Mouse (Mus musculus) liver, embryonic 15.5 days (tissue): Measurements from ENCODE around the gene Mrpl21. TPM values are rescaled to one million over a fixed set of nuclear protein-coding genes. Genes with fewer than 3 reads are reported as not detected.

Experiments
- ATAC-seq: fragments of 200-750 bp; cut with Nextera tagmentation; 2 replicates; pipeline ENCODE4 v1.8.0; 2017; ENCODE audit warnings: moderate number of reproducible peaks, mild to moderate bottlenecking, moderate library complexity; ENCODE audit not compliant: insufficient read depth
- H3K27ac ChIP-seq: fragments of 300-500 bp; sonication (generic); replicated peaks from 2 replicates; pipeline ENCODE4 v1.5.1; 2015; ENCODE audit warnings: mild to moderate bottlenecking, inconsistent platforms
- H3K27me3 ChIP-seq: fragments of 300-500 bp; sonication (generic); 2 replicates; pipeline ENCODE4 v1.6.1; 2015; ENCODE audit warnings: mild to moderate bottlenecking, inconsistent platforms
- H3K36me3 ChIP-seq: fragments of 300-500 bp; sonication (generic); replicated peaks from 2 replicates; pipeline ENCODE4 v1.6.1; 2015; ENCODE audit warnings: moderate library complexity, mild to moderate bottlenecking, inconsistent platforms
- H3K4me1 ChIP-seq: fragments of 300-500 bp; sonication (generic); replicated peaks from 2 replicates; pipeline ENCODE4 v1.6.1; 2015; ENCODE audit warnings: inconsistent platforms
- H3K4me2 ChIP-seq: fragments of 300-500 bp; sonication (generic); 2 replicates; pipeline ENCODE4 v1.6.1; 2015; ENCODE audit warnings: moderate library complexity, mild to moderate bottlenecking, inconsistent platforms
- H3K4me3 ChIP-seq: fragments of 300-500 bp; sonication (generic); replicated peaks from 2 replicates; pipeline ENCODE4 v1.5.1; 2015; ENCODE audit warnings: mild to moderate bottlenecking, inconsistent platforms
- H3K9ac ChIP-seq: fragments of 300-500 bp; sonication (generic); 2 replicates; pipeline ENCODE4 v1.6.1; 2015; ENCODE audit warnings: moderate library complexity, mild to moderate bottlenecking, inconsistent platforms
- H3K9me3 ChIP-seq: fragments of 300-500 bp; sonication (generic); replicated peaks from 2 replicates; pipeline ENCODE4 v1.6.1; 2016; ENCODE audit warnings: inconsistent platforms
- WGBS: fragments of 180-500 bp; shearing (Covaris S2); methylation state at CpG from one replicate; pipeline ENCODE4 v1.1.7; 2015; ENCODE audit warnings: mixed read lengths; ENCODE audit not compliant: insufficient replicate concordance; 5-methylcytosine and 5-hydroxymethylcytosine counted together
- polyA plus RNA-seq: library from polyadenylated mRNA; unstranded; fragments of >200 nt; fragmentation: Nextera tagmentation; extraction: Ambion mirVana; gene quantifications from 2 replicates; pipeline ENCODE4 v1.2.1, GENCODE M21; 2015

The Mrpl21 gene
- polyA plus RNA-seq, 1 experiment from 2014 or later = 52.7 TPM

DNA sequence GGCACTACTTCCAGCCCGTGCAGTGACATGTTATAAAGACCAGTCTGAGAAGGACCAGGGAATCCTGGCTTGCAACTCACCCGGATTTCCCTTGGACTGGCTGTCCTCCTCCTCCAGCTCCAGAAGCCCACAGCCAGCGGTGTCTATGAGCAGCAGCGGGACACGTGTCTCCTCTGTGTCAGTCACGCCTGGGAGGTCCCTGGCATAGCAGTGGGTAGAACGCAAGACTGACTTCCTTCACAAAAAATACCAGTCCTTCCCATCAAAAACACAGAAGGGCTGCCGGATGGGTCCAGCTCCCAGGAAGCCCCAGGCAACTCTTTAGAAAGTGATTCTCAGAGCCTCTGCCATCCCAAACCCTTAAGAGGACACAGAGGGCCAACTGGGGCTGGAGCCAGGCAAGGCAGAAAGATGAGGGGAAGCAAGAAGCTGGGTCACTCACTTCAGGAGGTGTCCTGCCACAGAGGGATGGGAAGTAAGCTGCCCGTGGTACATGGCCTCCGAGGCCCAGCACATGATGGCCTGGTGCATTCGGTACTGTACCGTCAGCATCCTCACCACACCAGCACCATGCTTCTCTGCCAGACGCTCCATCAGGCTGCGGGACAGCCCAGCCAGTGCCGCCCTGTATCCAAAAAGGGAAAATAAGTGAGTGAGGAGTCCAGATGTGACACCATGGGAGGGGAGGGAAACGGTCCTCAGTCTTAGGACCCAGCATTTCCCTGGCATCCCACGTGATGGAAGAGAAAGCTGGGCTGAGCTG lies 14.3 kb upstream of the Mrpl21 start:
- H3K4me3 ChIP-seq = no peak overlapping the region
- H3K4me2 ChIP-seq = no peak overlapping the region
- H3K27ac ChIP-seq = no peak overlapping the region
- ATAC-seq = no peak
- no peaks in the 10 kb centered on the region for H3K27me3 ChIP-seq
- H3K9me3 ChIP-seq = no peaks in the 10 kb centered on the region
- H3K36me3 ChIP-seq = peaks cover 73% of the 10 kb centered on the region
- WGBS = 80% methylated on average over 17 of the region's 17 CpGs
- no peaks in the 10 kb centered on the region for H3K4me1 ChIP-seq
- no peak overlapping the region for H3K9ac ChIP-seq

DNA sequence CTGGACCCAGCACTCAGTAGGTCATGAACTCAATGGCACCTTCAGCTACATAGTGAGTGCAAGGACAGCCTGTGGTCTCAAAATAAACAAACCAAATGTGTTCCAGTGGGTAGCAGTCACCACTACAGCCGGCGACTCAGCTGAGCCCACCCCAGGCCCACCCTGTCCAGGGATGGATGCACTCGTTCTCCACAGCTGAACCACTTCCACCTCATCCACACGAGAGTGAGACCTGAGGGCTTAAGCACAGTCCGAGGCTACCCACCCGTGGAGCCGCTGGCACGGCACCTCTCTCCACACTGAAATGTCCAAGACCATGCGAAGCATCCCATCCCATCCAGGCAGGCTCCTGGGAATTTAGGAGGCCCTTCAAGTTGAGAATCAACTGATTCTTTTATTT lies 13.4 kb upstream of the Mrpl21 start:
- Histone ChIP-seq H3K27ac (no peak overlapping the region), H3K9me3 (no peaks in the 10 kb centered on the region), H3K27me3 (no peaks in the 10 kb centered on the region), H3K36me3 (peaks cover 80% of the 10 kb centered on the region), H3K9ac (no peak overlapping the region), H3K4me3 (no peak overlapping the region), H3K4me2 (no peak overlapping the region), H3K4me1 (no peaks in the 10 kb centered on the region)
- ATAC-seq = no peak
- 71% methylated on average over 9 of the region's 9 CpGs for WGBS

DNA sequence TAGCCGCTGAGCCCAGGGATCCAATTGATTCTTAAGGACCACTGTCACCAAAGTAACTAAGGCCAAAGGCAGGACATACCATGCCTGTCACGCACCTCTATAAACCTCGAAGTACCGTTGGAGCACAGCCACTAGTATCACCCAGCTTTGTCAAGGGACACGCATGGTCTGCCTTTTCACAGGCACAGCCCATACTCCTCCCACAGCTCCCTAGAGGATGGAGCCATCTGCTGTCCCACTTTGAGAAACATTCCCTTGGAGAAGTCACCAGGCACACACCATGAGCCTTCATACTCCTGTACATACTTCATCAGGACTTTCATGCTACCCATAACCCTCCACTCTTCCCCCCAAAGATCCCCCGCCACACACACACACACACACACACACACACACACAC lies 12.9 kb upstream of the Mrpl21 start:
- no peak overlapping the region for H3K4me2 ChIP-seq
- no peaks in the 10 kb centered on the region for H3K9me3 ChIP-seq
- H3K27ac ChIP-seq = no peak overlapping the region
- peaks cover 76% of the 10 kb centered on the region for H3K36me3 ChIP-seq
- ATAC-seq = no peak
- 77% methylated on average over 6 of the region's 6 CpGs for WGBS
- no peak overlapping the region for H3K9ac ChIP-seq
- no peak overlapping the region for H3K4me3 ChIP-seq
- no peaks in the 10 kb centered on the region for H3K4me1 ChIP-seq
- H3K27me3 ChIP-seq = no peaks in the 10 kb centered on the region

DNA sequence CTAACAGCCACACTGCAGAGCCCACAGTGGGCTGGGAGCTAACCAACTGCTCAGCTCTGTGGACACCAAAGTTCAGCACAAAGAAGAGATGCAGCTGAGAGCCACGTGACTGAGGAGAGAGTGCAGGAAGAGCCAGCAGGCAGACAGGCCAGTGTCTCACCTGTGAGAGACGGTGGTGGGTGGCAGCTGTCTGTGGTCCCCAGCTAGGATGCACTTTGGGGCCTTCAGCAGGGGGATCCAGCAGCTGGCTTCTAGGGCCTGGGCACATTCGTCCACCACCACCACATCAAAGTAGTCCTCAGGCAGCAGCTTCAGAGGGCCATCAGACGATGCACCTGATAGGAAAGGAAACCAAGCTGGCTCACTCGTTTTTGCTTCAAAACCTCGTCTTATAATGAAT lies 11.3 kb upstream of the Mrpl21 start:
- no peak for ATAC-seq
- WGBS = 79% methylated on average over 6 of the region's 6 CpGs
- peaks cover 76% of the 10 kb centered on the region for H3K36me3 ChIP-seq
- H3K4me3 ChIP-seq = no peak overlapping the region
- no peak overlapping the region for H3K4me2 ChIP-seq
- H3K4me1 ChIP-seq = no peaks in the 10 kb centered on the region
- H3K27ac ChIP-seq = no peak overlapping the region
- H3K9ac ChIP-seq = no peak overlapping the region
- no peaks in the 10 kb centered on the region for H3K9me3 ChIP-seq
- H3K27me3 ChIP-seq = no peaks in the 10 kb centered on the region

DNA sequence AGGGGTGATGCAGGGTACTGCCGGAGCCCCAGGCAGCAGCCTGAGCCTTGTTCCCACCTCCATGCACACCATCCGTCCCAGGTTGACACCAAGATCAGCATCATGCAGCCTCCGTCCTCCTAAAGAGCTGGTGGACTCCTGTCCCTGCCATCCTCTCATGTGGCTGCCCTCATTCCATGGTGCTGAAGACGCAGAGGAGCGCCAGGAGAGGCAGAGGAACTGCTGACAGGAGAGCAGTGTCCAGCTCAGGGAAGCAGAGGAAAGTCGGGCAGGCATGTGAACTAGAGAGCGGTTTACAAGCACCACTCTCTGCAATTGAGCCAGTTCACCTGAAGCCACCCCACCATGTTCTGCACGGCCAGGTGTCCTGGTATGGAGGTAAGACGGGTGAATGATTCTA lies 9.4 kb upstream of the Mrpl21 start:
- H3K4me2 ChIP-seq = no peak overlapping the region
- ATAC-seq = no peak
- peaks cover 65% of the 10 kb centered on the region for H3K36me3 ChIP-seq
- no peak overlapping the region for H3K4me3 ChIP-seq
- H3K9ac ChIP-seq = no peak overlapping the region
- WGBS = 80% methylated on average over 9 of the region's 9 CpGs
- H3K27me3 ChIP-seq = no peaks in the 10 kb centered on the region
- no peaks in the 10 kb centered on the region for H3K9me3 ChIP-seq
- H3K4me1 ChIP-seq = no peaks in the 10 kb centered on the region
- H3K27ac ChIP-seq = no peak overlapping the region

DNA sequence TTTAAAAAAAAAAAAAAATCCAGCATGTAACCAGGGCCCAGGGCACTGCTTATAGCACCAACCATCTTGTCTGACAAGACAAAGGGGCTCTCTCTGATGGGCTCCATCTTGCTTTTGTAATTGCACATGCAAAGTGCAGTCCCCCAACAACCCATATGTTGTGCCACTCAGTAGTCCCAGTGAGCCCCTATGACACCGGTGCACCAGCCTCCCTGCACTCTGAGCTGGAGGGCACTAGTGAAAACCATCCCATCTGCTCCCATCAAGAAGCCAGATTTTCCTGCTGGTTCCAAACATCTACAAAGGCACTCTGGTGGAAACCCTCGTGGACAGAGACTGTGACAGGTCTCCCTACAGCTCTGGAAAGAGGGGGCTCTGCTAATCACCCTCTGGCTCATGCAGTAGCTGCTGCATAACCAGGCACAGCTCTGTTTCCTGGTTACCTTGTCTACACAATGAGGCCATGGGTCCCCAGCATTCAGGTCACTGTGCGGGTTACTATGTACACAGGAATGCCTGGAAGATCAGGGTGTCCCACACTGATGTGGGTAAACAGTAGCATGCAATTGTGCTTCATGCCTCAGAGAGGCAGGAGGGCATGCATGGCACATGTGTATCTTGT lies 6.8 kb upstream of the Mrpl21 start:
- 68% methylated on average over 3 of the region's 3 CpGs for WGBS
- no peaks in the 10 kb centered on the region for H3K9me3 ChIP-seq
- H3K4me2 ChIP-seq = no peak overlapping the region
- no peak overlapping the region for H3K27ac ChIP-seq
- H3K9ac ChIP-seq = no peak overlapping the region
- peaks cover 60% of the 10 kb centered on the region for H3K36me3 ChIP-seq
- no peaks in the 10 kb centered on the region for H3K27me3 ChIP-seq
- no peaks in the 10 kb centered on the region for H3K4me1 ChIP-seq
- H3K4me3 ChIP-seq = no peak overlapping the region
- no peak for ATAC-seq

DNA sequence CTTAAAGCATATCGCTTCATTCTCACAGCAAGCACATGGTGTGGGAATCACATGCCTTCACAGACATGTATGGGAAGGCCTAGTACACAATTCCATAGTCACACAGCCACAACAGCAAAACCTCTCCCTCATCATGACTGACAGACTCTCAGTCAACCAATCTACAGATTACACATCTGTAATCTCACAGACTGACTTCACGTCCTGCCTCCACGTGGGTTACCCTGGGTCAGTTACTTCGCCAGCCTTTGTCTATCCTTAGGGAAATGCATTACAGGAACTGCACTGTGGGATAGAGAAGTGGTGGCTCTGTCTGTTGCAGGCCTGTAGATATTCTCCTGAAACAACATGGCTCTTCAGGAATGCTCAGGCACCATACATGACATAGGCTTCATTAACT lies 815 bp upstream of the Mrpl21 start:
- Histone ChIP-seq H3K27ac (no peak overlapping the region), H3K9me3 (no peaks in the 10 kb centered on the region), H3K9ac (peak overlapping the region; percentile 76; the same call in 1 of the 2 replicates), H3K36me3 (peaks cover 29% of the 10 kb centered on the region), H3K4me2 (peak overlapping the region; percentile 91), H3K4me1 (peaks cover 26% of the 10 kb centered on the region), H3K27me3 (no peaks in the 10 kb centered on the region), H3K4me3 (peak overlapping the region; percentile 92)
- 46% methylated on average over 4 of the region's 4 CpGs for WGBS
- ATAC-seq = no peak

DNA sequence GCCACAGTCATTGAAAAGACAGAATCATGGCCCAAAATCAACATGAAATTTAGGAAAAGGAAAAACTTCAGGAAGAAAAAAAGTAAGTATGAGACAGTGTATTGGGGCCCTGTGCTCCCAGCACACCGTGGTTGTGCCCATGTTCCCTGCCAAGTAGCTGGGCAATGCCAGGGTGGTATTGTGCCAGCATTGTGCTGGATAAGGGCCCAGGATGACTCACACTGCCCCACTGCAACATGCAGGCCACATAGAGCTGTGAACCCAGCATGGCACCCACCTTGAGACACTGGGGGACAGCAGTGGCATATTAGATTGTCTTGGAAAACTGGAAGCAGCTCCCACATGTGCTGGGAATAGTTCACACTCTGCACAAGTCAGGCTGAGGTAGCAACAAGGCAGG lies 6.3 kb downstream of the Mrpl21 start:
- Histone ChIP-seq H3K27ac (no peak overlapping the region), H3K9ac (no peak overlapping the region), H3K4me1 (peaks cover 3% of the 10 kb centered on the region), H3K4me3 (no peak overlapping the region), H3K9me3 (no peaks in the 10 kb centered on the region), H3K4me2 (no peak overlapping the region), H3K36me3 (peaks cover 53% of the 10 kb centered on the region), H3K27me3 (no peaks in the 10 kb centered on the region)
- no peak for ATAC-seq
- WGBS = 89% methylated on average over 1 of the region's 1 CpGs

DNA sequence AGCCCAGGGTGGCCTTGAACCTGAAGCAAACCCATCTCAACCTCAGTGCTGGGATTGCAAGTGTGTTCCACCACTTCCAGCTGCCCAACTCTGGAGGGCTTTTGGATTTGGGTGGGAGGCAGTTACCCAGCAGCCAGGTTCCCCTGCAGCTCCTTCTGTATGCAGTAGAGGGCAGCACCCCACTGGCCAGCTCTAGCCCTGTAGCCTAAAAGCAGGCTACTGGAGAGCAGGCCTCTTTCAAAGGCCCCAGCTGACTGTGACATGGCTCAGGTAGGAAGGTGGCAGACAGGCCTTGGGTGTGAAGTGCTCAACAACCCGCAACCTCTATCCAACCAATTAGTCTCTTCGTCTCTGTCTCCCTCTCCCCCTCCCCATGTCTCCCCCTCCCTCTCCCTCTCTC lies 9.3 kb downstream of the Mrpl21 start:
- no peak overlapping the region for H3K27ac ChIP-seq
- no peak overlapping the region for H3K9ac ChIP-seq
- no peaks in the 10 kb centered on the region for H3K27me3 ChIP-seq
- no peaks in the 10 kb centered on the region for H3K9me3 ChIP-seq
- no peak; the same call in 1 of the 2 replicates for ATAC-seq
- H3K4me2 ChIP-seq = no peak overlapping the region
- H3K36me3 ChIP-seq = peaks cover 40% of the 10 kb centered on the region
- H3K4me1 ChIP-seq = peaks cover 2% of the 10 kb centered on the region; the same call in 1 of the 2 replicates
- 63% methylated on average over 2 of the region's 2 CpGs for WGBS
- H3K4me3 ChIP-seq = no peak overlapping the region

DNA sequence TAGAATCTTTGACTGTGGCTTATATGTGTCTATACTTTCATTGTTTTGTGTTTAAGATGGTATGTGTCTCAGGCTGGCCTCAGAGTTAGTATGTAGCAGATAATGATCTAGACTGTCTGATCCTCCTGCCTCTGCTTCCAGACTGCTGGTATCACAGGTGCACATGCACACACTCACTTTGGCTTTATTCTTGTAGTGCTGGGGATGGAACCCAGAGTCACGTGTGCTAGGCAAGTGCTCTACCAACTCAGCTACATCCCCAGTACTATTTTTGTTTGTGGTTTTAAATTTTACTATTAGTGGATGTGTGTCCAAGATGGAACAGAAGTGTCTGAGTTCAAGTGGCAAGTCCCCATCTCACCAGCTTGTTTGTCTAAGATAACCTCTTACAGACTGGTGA lies 10.3 kb downstream of the Mrpl21 start:
- peaks cover 32% of the 10 kb centered on the region for H3K36me3 ChIP-seq
- H3K9me3 ChIP-seq = no peaks in the 10 kb centered on the region
- H3K4me3 ChIP-seq = no peak overlapping the region
- H3K27ac ChIP-seq = no peak overlapping the region
- no peak overlapping the region for H3K4me2 ChIP-seq
- WGBS = 78% methylated on average over 1 of the region's 1 CpGs
- no peak overlapping the region for H3K9ac ChIP-seq
- ATAC-seq = no peak
- H3K27me3 ChIP-seq = no peaks in the 10 kb centered on the region
- peaks cover 4% of the 10 kb centered on the region; the same call in 1 of the 2 replicates for H3K4me1 ChIP-seq

DNA sequence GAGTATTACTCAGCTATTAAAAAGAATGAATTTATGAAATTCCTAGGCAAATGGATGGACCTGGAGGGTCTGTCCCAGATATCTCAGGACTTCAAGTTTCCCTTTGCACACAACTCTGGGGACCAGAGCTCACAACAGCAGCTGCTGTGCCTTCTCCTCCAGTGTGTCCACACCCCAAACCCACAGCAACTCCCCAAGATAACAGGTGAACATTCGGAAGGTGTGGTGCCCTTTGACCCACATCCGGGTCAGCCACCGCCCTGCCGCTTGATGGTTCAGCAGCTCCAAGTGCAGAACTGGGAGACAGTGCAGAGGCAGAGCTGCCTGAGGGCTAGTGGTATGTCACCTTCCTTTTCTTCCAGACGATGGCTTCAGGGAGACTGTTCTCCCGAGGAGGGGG lies 12.5 kb downstream of the Mrpl21 start:
- ATAC-seq = no peak
- Histone ChIP-seq H3K4me3 (no peak overlapping the region), H3K27ac (no peak overlapping the region), H3K36me3 (peaks cover 13% of the 10 kb centered on the region), H3K4me2 (no peak overlapping the region), H3K9me3 (no peaks in the 10 kb centered on the region), H3K4me1 (peaks cover 4% of the 10 kb centered on the region; the same call in 1 of the 2 replicates), H3K27me3 (no peaks in the 10 kb centered on the region), H3K9ac (no peak overlapping the region)
- WGBS = 74% methylated on average over 6 of the region's 6 CpGs
